Mouse (Mus musculus): ENCODE results near the gene Arhgap42.
A peak's percentile ranks its signal among the peaks of the same experiment; 100 is the strongest.

Arhgap42 gene

GRCm38 (mm10) chr9:9143102-9143501 is 95.8 kb downstream of the Arhgap42 start:
- DNase-seq (ENCODE audit: low spot score in 2 of 2): no peak

- no peak for DNase-seq (ENCODE audit: low spot score in 2 of 2)
Measured at GRCm38 (mm10) chr9:9142561-9142960, 96.3 kb downstream of the Arhgap42 start.

GRCm38 (mm10) chr9:9142144-9142543 is 96.8 kb downstream of the Arhgap42 start:
- no peak for DNase-seq (ENCODE audit: low spot score in 2 of 2)

GRCm38 (mm10) chr9:9128996-9129694 is 109.8 kb downstream of the Arhgap42 start:
- no peak for DNase-seq (ENCODE audit: low spot score in 2 of 2)

GRCm38 (mm10) chr9:9127041-9127755 is 111.7 kb downstream of the Arhgap42 start:
- DNase-seq (ENCODE audit: low spot score in 2 of 2): no peak

GRCm38 (mm10) chr9:9124156-9124555 is 114.7 kb downstream of the Arhgap42 start:
- DNase-seq (ENCODE audit: low spot score in 2 of 2): no peak

- DNase-seq (ENCODE audit: low spot score in 2 of 2): no peak
Measured at GRCm38 (mm10) chr9:9114266-9114665, 124.6 kb downstream of the Arhgap42 start.

- DNase-seq (ENCODE audit: low spot score in 2 of 2): no peak
Measured at GRCm38 (mm10) chr9:9113847-9114246, 125.1 kb downstream of the Arhgap42 start.

- DNase-seq (ENCODE audit: low spot score in 2 of 2): no peak
Measured at GRCm38 (mm10) chr9:9112921-9113320, 126.0 kb downstream of the Arhgap42 start.

- no peak for DNase-seq (ENCODE audit: low spot score in 2 of 2)
Measured at GRCm38 (mm10) chr9:9107697-9108096, 131.2 kb downstream of the Arhgap42 start.

GRCm38 (mm10) chr9:9104761-9105160 is 134.1 kb downstream of the Arhgap42 start:
- DNase-seq (ENCODE audit: low spot score in 2 of 2): peak in 1 of 2 experiments; percentile 22

GRCm38 (mm10) chr9:9102158-9102514 is 136.8 kb downstream of the Arhgap42 start:
- peak; percentile 20 to 28 for DNase-seq (ENCODE audit: low spot score in 2 of 2)

- peak; percentile 16 to 56 for DNase-seq (ENCODE audit: low spot score in 2 of 2)
Measured at GRCm38 (mm10) chr9:9101482-9102157, 137.3 kb downstream of the Arhgap42 start.

- no peak for DNase-seq (ENCODE audit: low spot score in 2 of 2)
Measured at GRCm38 (mm10) chr9:9101055-9101454, 137.8 kb downstream of the Arhgap42 start.

- DNase-seq (ENCODE audit: low spot score in 2 of 2): no peak
Measured at GRCm38 (mm10) chr9:9097835-9098234, 141.1 kb downstream of the Arhgap42 start.

GRCm38 (mm10) chr9:9096761-9097160 is 142.1 kb downstream of the Arhgap42 start:
- no peak for DNase-seq (ENCODE audit: low spot score in 2 of 2)

GRCm38 (mm10) chr9:9093096-9093495 is 145.8 kb downstream of the Arhgap42 start:
- no peak for DNase-seq (ENCODE audit: low spot score in 2 of 2)

GRCm38 (mm10) chr9:9083441-9083840 is 155.5 kb downstream of the Arhgap42 start:
- no peak for DNase-seq (ENCODE audit: low spot score in 2 of 2)

GRCm38 (mm10) chr9:9052920-9053319 is 186.0 kb downstream of the Arhgap42 start:
- DNase-seq (ENCODE audit: low spot score in 2 of 2): peak in 1 of 2 experiments; percentile 3

- peak in 1 of 2 experiments; percentile 29 for DNase-seq (ENCODE audit: low spot score in 2 of 2)
Measured at GRCm38 (mm10) chr9:9051184-9051583, 187.7 kb downstream of the Arhgap42 start.

- DNase-seq (ENCODE audit: low spot score in 2 of 2): no peak
Measured at GRCm38 (mm10) chr9:9049202-9049601, 189.7 kb downstream of the Arhgap42 start.

GRCm38 (mm10) chr9:9041009-9041408 is 197.9 kb downstream of the Arhgap42 start:
- DNase-seq (ENCODE audit: low spot score in 2 of 2): peak; percentile 11 to 44
